Mouse (Mus musculus) liver, embryonic 15.5 days (tissue): ENCODE measurements around the gene Elac2. TPM values are rescaled to one million over a fixed set of nuclear protein-coding genes. Genes with fewer than 3 reads are reported as not detected.
A peak's percentile ranks its signal among the peaks of the same experiment; 100 is the strongest.

Source experiments
- ATAC-seq: fragments of 200-750 bp; cut with Nextera tagmentation; 2 replicates; pipeline ENCODE4 v1.8.0; 2017; ENCODE audit warnings: moderate number of reproducible peaks, mild to moderate bottlenecking, moderate library complexity; ENCODE audit not compliant: insufficient read depth
- H3K27ac ChIP-seq: fragments of 300-500 bp; sonication (generic); replicated peaks from 2 replicates; pipeline ENCODE4 v1.5.1; 2015; ENCODE audit warnings: mild to moderate bottlenecking, inconsistent platforms
- H3K27me3 ChIP-seq: fragments of 300-500 bp; sonication (generic); 2 replicates; pipeline ENCODE4 v1.6.1; 2015; ENCODE audit warnings: mild to moderate bottlenecking, inconsistent platforms
- H3K36me3 ChIP-seq: fragments of 300-500 bp; sonication (generic); replicated peaks from 2 replicates; pipeline ENCODE4 v1.6.1; 2015; ENCODE audit warnings: moderate library complexity, mild to moderate bottlenecking, inconsistent platforms
- H3K4me1 ChIP-seq: fragments of 300-500 bp; sonication (generic); replicated peaks from 2 replicates; pipeline ENCODE4 v1.6.1; 2015; ENCODE audit warnings: inconsistent platforms
- H3K4me2 ChIP-seq: fragments of 300-500 bp; sonication (generic); 2 replicates; pipeline ENCODE4 v1.6.1; 2015; ENCODE audit warnings: moderate library complexity, mild to moderate bottlenecking, inconsistent platforms
- H3K4me3 ChIP-seq: fragments of 300-500 bp; sonication (generic); replicated peaks from 2 replicates; pipeline ENCODE4 v1.5.1; 2015; ENCODE audit warnings: mild to moderate bottlenecking, inconsistent platforms
- H3K9ac ChIP-seq: fragments of 300-500 bp; sonication (generic); 2 replicates; pipeline ENCODE4 v1.6.1; 2015; ENCODE audit warnings: moderate library complexity, mild to moderate bottlenecking, inconsistent platforms
- H3K9me3 ChIP-seq: fragments of 300-500 bp; sonication (generic); replicated peaks from 2 replicates; pipeline ENCODE4 v1.6.1; 2016; ENCODE audit warnings: inconsistent platforms
- WGBS: fragments of 180-500 bp; shearing (Covaris S2); methylation state at CpG from one replicate; pipeline ENCODE4 v1.1.7; 2015; ENCODE audit warnings: mixed read lengths; ENCODE audit not compliant: insufficient replicate concordance; 5-methylcytosine and 5-hydroxymethylcytosine counted together
- polyA plus RNA-seq: library from polyadenylated mRNA; unstranded; fragments of >200 nt; fragmentation: Nextera tagmentation; extraction: Ambion mirVana; gene quantifications from 2 replicates; pipeline ENCODE4 v1.2.1, GENCODE M21; 2015

Elac2 gene
- polyA plus RNA-seq, 1 experiment from 2014 or later: 14.4 TPM

DNA sequence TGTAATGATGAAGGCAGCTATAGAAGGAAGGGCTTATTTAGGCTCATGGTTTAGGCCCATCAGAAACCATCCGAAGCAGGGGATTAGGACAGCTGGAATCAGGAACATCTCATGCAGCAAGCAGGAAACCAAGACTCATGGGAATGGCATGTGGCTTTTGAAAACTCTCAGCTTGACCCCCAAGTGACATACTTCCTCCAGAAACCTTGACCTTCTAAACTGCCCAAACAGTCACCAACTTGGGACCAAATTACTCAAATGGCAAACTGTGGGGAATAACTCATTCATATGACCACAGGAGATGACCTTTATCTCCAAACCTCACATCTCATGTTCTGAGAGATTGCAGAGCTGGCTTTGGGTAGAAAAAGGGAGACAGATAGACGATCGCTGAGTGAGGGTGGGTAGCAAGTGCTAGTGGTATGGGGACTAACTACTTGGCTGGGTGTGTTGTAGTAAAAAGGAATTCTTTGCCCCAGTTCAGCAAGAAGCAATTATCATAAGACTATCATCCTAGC lies 7.3 kb upstream of the Elac2 start:
- no peak overlapping the region for H3K9ac ChIP-seq

DNA sequence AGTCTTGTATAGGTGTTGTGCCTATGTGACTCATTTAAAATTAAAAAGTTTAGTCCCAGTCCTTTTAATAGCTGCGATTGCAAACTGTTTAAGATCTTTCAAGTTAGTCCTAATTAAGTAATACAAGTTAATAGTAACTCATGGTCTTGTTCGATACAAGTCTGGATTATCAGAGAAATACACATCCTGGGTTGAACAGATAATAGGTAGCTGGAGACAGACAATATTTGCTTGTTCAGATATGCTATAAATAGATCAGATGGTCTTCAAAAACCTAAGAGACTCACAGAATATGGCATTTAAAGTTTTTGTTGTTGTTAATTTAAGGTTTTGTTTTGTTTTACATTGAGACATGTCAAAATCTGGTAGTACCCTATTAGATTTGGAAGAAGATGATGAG lies 6.4 kb upstream of the Elac2 start:
- Histone ChIP-seq H3K27me3 (peaks cover 60% of the 10 kb centered on the region), H3K4me2 (no peak overlapping the region), H3K9me3 (no peaks in the 10 kb centered on the region), H3K4me3 (no peak overlapping the region), H3K27ac (no peak overlapping the region), H3K4me1 (peaks cover 13% of the 10 kb centered on the region), H3K36me3 (no peaks in the 10 kb centered on the region), H3K9ac (no peak overlapping the region)
- WGBS: 27% methylated on average over 2 of the region's 2 CpGs
- ATAC-seq: no peak

More for the DNA sequence above, 7.3 kb upstream of the Elac2 start:
- Histone ChIP-seq H3K36me3 (no peaks in the 10 kb centered on the region), H3K4me3 (no peak overlapping the region), H3K27me3 (peaks cover 60% of the 10 kb centered on the region), H3K4me2 (no peak overlapping the region), H3K9me3 (no peaks in the 10 kb centered on the region), H3K27ac (no peak overlapping the region), H3K4me1 (peaks cover 13% of the 10 kb centered on the region)
- ATAC-seq: no peak
- 42% methylated on average over 3 of the region's 3 CpGs for WGBS

DNA sequence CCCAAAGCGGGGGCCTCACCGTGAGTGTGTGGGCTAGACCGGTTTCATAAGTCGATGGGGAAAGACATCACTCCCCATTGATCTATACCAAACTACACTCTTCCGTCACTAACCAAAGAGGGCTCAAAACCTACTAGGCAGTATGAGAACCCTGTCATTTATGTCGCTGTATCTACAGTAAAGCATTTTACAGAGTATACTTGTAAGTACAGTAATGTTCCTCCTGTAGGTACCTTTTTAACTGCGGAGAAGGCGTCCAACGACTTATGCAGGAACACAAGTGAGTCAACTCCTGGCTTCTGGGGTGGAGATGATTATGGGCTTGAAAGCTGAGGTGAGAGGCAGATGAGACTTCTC lies 629 bp downstream of the Elac2 start:
- Histone ChIP-seq H3K9ac (peak overlapping the region; percentile 79), H3K27me3 (peaks cover 21% of the 10 kb centered on the region), H3K4me2 (peak overlapping the region; percentile 83), H3K36me3 (peaks cover 26% of the 10 kb centered on the region), H3K4me3 (peak overlapping the region; percentile 92), H3K27ac (no peak overlapping the region), H3K4me1 (peaks cover 19% of the 10 kb centered on the region), H3K9me3 (no peaks in the 10 kb centered on the region)
- no peak for ATAC-seq
- 4% methylated on average over 9 of the region's 9 CpGs for WGBS

DNA sequence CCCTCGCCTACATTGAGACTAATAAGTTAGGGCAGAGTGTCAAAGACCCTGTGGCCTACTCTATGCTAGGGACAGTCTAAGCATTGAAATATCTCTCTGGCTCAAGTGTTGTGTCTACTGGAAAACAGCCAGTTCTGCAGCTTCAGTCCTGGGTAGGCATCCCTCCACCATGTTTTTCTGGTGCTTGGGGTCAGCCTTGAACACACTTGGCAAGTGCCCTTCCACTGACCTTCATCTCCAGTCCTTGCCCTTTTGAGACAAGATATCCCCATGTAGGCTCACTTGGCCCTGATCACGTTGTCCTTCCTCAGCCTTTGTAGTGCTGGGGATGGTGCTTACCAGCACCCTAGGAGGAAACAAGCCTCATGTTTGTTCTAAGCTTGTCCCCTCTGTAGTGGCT lies 9.7 kb downstream of the Elac2 start:
- 72% methylated on average over 2 of the region's 2 CpGs for WGBS
- ATAC-seq: no peak
- Histone ChIP-seq H3K27ac (no peak overlapping the region), H3K9ac (no peak overlapping the region), H3K4me2 (no peak overlapping the region), H3K9me3 (no peaks in the 10 kb centered on the region), H3K36me3 (peaks cover 81% of the 10 kb centered on the region), H3K4me3 (no peak overlapping the region), H3K4me1 (no peaks in the 10 kb centered on the region), H3K27me3 (no peaks in the 10 kb centered on the region)

DNA sequence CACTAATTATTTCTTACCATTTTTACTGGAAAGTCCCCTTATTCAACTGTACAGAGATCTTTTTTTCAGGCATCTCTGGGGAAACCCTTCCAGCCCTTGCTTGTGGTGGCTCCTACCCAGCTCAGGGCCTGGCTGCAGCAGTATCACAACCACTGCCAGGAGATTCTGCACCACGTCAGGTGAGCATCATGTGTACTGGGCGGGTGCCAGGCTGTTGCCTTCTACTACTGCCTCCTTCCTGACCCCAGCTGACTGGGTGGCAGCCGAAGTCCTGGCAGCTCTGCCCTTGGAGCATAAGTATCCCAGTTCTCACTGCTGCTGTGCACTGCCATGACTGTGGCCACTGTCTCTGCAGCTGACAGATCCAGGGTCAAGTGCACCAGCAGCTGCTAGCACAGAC lies 19.6 kb downstream of the Elac2 start:
- no peaks in the 10 kb centered on the region for H3K27me3 ChIP-seq
- peaks cover 86% of the 10 kb centered on the region for H3K36me3 ChIP-seq
- no peak overlapping the region for H3K4me2 ChIP-seq
- no peak overlapping the region for H3K9ac ChIP-seq
- no peak for ATAC-seq
- no peaks in the 10 kb centered on the region for H3K9me3 ChIP-seq
- no peak overlapping the region for H3K4me3 ChIP-seq
- WGBS: 70% methylated on average over 3 of the region's 3 CpGs
- no peak overlapping the region for H3K27ac ChIP-seq
- H3K4me1 ChIP-seq: no peaks in the 10 kb centered on the region

DNA sequence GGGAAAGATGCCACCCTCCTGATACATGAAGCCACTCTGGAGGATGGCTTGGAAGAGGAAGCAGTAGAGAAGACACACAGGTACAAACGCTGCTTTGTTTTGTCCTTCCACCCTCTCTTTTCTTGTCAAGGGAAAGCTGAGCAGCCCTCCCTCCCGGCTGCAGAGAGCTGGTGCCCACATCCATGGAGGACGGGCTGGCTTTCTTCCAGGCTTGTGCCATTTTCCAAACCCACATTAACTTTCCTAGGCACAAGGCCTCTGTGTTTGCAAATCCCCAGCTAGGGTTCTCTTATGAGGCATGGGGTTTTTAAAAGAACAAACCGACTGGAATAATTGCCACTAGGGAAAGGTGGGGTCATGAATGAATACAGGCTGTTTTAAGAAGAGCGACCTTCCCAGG lies 20.8 kb downstream of the Elac2 start:
- Histone ChIP-seq H3K27ac (no peak overlapping the region), H3K4me3 (no peak overlapping the region), H3K27me3 (no peaks in the 10 kb centered on the region), H3K9me3 (no peaks in the 10 kb centered on the region), H3K9ac (no peak overlapping the region), H3K36me3 (peaks cover 74% of the 10 kb centered on the region), H3K4me1 (no peaks in the 10 kb centered on the region), H3K4me2 (no peak overlapping the region)
- ATAC-seq: no peak
- WGBS: 75% methylated on average over 5 of the region's 5 CpGs

DNA sequence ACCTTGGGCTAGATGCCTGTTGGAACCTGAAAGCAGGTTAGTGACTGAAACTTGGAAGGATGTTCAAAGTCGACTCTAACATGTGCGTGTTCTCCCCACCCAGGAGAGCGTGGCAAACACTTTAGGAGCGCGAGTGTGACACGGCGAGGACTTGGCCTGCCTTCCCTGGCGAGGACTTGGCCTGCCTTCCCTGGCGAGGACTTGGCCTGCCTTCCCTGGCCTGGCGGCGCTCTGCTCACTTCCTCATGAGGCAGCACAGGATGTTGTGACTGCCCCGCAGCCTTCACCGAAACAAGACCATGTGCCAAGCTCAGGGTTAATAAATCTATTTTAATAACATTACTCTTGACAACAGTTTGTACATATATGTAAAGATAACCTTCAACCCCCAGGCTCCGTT lies 22.9 kb downstream of the Elac2 start:
- Histone ChIP-seq H3K9ac (no peak overlapping the region), H3K36me3 (peaks cover 62% of the 10 kb centered on the region), H3K9me3 (no peaks in the 10 kb centered on the region), H3K27ac (no peak overlapping the region), H3K4me3 (no peak overlapping the region), H3K27me3 (no peaks in the 10 kb centered on the region), H3K4me1 (no peaks in the 10 kb centered on the region), H3K4me2 (no peak overlapping the region)
- WGBS: 81% methylated on average over 14 of the region's 14 CpGs
- ATAC-seq: no peak

DNA sequence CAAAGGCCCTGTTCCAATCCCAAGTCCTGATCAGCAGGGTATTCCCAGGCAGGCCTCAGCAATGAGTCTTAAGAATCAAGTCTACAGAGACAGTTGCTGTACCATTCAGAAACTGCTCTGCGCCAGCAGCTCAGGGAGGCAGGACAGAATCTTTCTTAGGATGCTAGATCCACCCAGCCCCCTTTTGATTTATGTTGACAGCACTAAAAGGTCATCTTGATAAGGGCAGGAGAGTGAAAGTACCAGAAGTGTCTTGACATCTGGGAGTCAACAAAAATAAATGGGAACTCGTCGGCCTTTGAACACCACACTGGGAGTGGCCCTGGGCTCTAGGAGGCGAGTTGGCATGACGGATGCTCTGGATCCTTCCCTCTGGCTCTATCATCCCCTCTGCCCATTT lies 24.8 kb downstream of the Elac2 start:
- no peak overlapping the region for H3K4me2 ChIP-seq
- H3K4me1 ChIP-seq: no peaks in the 10 kb centered on the region
- H3K36me3 ChIP-seq: peaks cover 44% of the 10 kb centered on the region
- no peak overlapping the region for H3K27ac ChIP-seq
- ATAC-seq: no peak
- H3K9ac ChIP-seq: no peak overlapping the region
- no peak overlapping the region for H3K4me3 ChIP-seq
- WGBS: 66% methylated on average over 5 of the region's 5 CpGs
- H3K27me3 ChIP-seq: no peaks in the 10 kb centered on the region
- no peaks in the 10 kb centered on the region for H3K9me3 ChIP-seq

DNA sequence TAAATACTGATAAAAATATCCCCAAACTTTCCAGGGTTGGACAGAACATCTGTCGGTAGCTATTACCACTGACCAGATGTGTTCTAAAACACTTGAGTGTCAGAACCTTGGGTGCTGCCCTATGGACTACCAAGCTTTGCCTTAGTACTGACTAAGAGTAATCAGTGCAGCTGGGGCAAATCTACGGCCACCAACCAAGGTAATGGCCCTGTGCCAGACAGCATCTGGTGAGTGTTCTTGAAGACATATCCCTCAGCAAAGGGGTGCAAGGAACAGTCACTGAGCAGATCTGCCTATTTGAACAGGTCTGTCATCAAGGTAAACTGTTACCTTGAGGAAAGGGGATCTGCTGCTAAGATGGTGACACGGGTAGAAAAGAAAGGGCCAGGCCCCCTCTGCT lies 26.0 kb downstream of the Elac2 start:
- H3K36me3 ChIP-seq: peaks cover 32% of the 10 kb centered on the region
- no peaks in the 10 kb centered on the region for H3K4me1 ChIP-seq
- H3K4me3 ChIP-seq: no peak overlapping the region
- no peaks in the 10 kb centered on the region for H3K27me3 ChIP-seq
- H3K9me3 ChIP-seq: no peaks in the 10 kb centered on the region
- 73% methylated on average over 3 of the region's 3 CpGs for WGBS
- no peak for ATAC-seq
- no peak overlapping the region for H3K9ac ChIP-seq
- no peak overlapping the region for H3K4me2 ChIP-seq
- H3K27ac ChIP-seq: no peak overlapping the region

DNA sequence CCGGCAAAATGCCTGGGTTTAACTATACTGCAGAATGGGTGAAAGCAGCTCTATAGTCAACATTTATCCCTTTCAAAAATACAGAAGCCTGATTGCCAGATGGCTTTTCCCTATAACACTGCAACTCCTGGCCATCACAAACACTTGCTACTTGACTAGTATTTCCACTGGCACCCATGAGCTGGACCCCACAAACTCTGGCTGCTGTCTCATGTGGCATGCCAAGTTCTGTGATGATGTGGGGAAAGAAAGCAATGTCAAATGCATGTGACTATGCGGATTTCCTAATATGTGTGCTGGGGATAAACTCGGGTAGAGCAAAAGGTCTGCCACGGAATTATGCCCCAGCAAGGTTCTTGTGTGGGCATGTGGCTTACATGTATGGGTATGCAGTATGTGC lies 27.2 kb downstream of the Elac2 start:
- Histone ChIP-seq H3K4me1 (no peaks in the 10 kb centered on the region), H3K36me3 (peaks cover 20% of the 10 kb centered on the region), H3K27ac (no peak overlapping the region), H3K4me3 (no peak overlapping the region), H3K9me3 (no peaks in the 10 kb centered on the region), H3K27me3 (no peaks in the 10 kb centered on the region), H3K4me2 (no peak overlapping the region), H3K9ac (no peak overlapping the region)
- no peak for ATAC-seq
- WGBS: 67% methylated on average over 4 of the region's 4 CpGs

DNA sequence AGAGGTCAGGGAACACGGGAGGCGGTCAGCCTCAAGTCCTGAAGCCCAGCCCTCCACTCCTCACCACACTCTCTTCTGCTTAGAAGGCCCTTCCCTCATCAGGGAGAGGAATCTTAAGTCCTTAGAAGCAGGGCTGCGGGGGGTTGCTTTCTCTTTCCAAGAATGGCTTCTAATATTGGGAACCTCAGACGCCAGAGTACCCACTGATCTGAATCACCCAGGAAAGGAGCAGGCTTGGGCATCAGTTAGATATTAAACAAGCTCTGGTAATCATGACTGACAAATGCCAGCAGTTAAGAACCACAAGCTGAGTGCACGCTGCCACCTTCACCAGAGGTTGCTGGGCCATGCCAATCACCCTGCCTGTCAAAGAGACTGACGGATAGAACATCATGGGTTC lies 35.1 kb downstream of the Elac2 start:
- WGBS: 54% methylated on average over 6 of the region's 6 CpGs
- Histone ChIP-seq H3K4me2 (no peak overlapping the region), H3K27me3 (no peaks in the 10 kb centered on the region), H3K4me1 (no peaks in the 10 kb centered on the region), H3K27ac (no peak overlapping the region), H3K36me3 (no peaks in the 10 kb centered on the region), H3K4me3 (no peak overlapping the region), H3K9me3 (no peaks in the 10 kb centered on the region), H3K9ac (no peak overlapping the region)
- no peak for ATAC-seq

DNA sequence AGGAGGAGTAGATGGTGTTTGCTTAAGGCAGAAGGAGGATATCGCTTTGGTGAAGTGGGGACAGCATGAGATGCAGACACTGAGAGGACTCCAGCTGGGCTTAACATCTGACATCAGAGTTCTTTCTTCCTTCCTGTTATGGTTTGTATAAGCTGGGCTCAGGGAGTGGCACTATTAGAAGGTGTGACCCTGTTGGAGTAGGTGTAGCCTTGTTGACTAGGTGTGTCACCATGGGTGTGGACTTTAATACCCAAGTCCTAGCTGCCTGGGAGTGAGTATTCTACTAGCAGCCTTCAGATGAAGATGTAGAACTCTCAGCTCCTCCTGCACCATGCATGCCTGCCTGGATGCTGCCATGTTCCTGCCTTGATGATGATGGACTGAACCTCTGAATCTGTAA lies 37.9 kb downstream of the Elac2 start:
- no peak overlapping the region for H3K9ac ChIP-seq
- no peaks in the 10 kb centered on the region for H3K36me3 ChIP-seq
- H3K27me3 ChIP-seq: no peaks in the 10 kb centered on the region
- H3K4me2 ChIP-seq: no peak overlapping the region
- H3K9me3 ChIP-seq: no peaks in the 10 kb centered on the region
- no peaks in the 10 kb centered on the region for H3K4me1 ChIP-seq
- H3K4me3 ChIP-seq: no peak overlapping the region
- no peak for ATAC-seq
- no peak overlapping the region for H3K27ac ChIP-seq
- 65% methylated on average over 1 of the region's 1 CpGs for WGBS
